17 mouse cellular contexts compared by ENCODE assay signal in the genomic region with DNA sequence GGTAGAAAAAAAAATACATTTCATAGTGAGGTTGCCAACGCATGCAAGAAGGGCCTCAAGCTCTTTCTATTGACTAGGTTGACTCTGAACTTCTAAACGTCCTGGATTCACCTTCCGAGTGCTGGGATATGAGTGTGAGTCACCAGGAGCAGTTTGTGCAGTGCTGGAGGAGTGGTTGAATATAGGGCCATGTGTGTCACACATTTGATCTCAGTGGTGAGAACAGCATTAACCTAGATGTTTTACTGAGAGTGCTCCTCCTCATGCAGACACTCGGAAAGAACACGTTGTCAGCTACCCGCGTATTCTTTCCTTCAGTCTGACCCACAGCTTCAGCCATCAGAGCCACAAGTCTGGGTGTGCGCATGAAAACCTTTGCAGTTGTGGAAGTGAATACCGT.
"Had no signal": no experiment of that assay in that cellular context is flagged by ENCODE, and none has a peak within 500 bp of the region (broad histone marks: within the 10 kb centered on the region; RNA-seq: fewer than 3 reads in every experiment).

No protein-coding gene starts in this region.

- DNase-seq: left cerebral cortex, postnatal 4 days; liver; liver, embryonic 13.5 days; liver, postnatal 0 days; lung, adult 18-20 months; lung, adult 2 months; lung, embryonic 14.5 days; lung, postnatal 10 days; lung, postnatal 14 days; lung, postnatal 36 days; lung, postnatal 4 days; midbrain, embryonic 14.5 days had no signal

- ATAC-seq: liver, embryonic 12.5 days; liver, postnatal 0 days; lung, postnatal 0 days; midbrain, embryonic 13.5 days; midbrain, embryonic 15.5 days; midbrain, embryonic 16.5 days had no signal
